Mouse (Mus musculus) limb, embryonic 11.5 days (tissue): ENCODE results near the gene Hoxd12. TPM values are rescaled to one million over a fixed set of nuclear protein-coding genes. Genes with fewer than 3 reads are reported as not detected.

Source experiments
- ATAC-seq: fragments of 200-750 bp; cut with Nextera tagmentation; 2 replicates; pipeline ENCODE4 v1.8.0; 2017; ENCODE audit warnings: low read depth; ENCODE audit not compliant: insufficient number of reproducible peaks, low FRiP score, low TSS enrichment
- DNase-seq: peaks from one replicate; pipeline ENCODE4 v3.0.0-alpha.2; 2015; ENCODE audit warnings: low spot score
- H3K27ac ChIP-seq: fragments of 300-500 bp; sonication (generic); replicated peaks from 2 replicates; pipeline ENCODE4 v1.5.1; 2014; ENCODE audit warnings: low read depth, mild to moderate bottlenecking, low read length
- H3K27me3 ChIP-seq: fragments of 300-500 bp; sonication (generic); 2 replicates; pipeline ENCODE4 v1.6.1; 2014; ENCODE audit warnings: mild to moderate bottlenecking, low read length, mixed read lengths; ENCODE audit not compliant: control insufficient read depth, insufficient read depth
- H3K36me3 ChIP-seq: fragments of 300-500 bp; sonication (generic); 2 replicates; pipeline ENCODE4 v1.6.1; 2014; ENCODE audit warnings: mild to moderate bottlenecking, low read length, moderate library complexity, mixed read lengths; ENCODE audit not compliant: control insufficient read depth, insufficient read depth
- H3K4me1 ChIP-seq: fragments of 300-500 bp; sonication (generic); 2 replicates; pipeline ENCODE4 v1.6.1; 2014; ENCODE audit warnings: low read length, mixed read lengths; ENCODE audit not compliant: control insufficient read depth, insufficient read depth
- H3K4me2 ChIP-seq: fragments of 300-500 bp; sonication (generic); 2 replicates; pipeline ENCODE4 v1.6.1; 2014; ENCODE audit warnings: low read depth, mild to moderate bottlenecking, moderate library complexity; ENCODE audit not compliant: severe bottlenecking
- H3K4me3 ChIP-seq: fragments of 300-500 bp; sonication (generic); 2 replicates; pipeline ENCODE4 v1.5.1; 2014; ENCODE audit warnings: low read depth, low read length
- H3K9ac ChIP-seq: fragments of 300-500 bp; sonication (generic); 2 replicates; pipeline ENCODE4 v1.6.1; 2014; ENCODE audit warnings: mild to moderate bottlenecking, low read length
- H3K9me3 ChIP-seq: fragments of 300-500 bp; sonication (generic); 2 replicates; pipeline ENCODE4 v1.6.1; 2016; ENCODE audit warnings: low read length; ENCODE audit not compliant: control insufficient read depth
- WGBS: fragments of 180-500 bp; shearing (Covaris S2); extraction: QIAGEN DNeasy Blood & Tissue Kit; methylation state at CpG from one replicate; pipeline ENCODE4 v1.1.7; 2014; 5-methylcytosine and 5-hydroxymethylcytosine counted together
- polyA plus RNA-seq: library from polyadenylated mRNA; unstranded; fragments of >200 nt; fragmentation: Nextera tagmentation; extraction: Ambion mirVana; gene quantifications from 2 replicates; pipeline ENCODE4 v1.2.1, GENCODE M21; 2014

Hoxd12 gene
- polyA plus RNA-seq, 1 experiment from 2014 or later, result 80.7 TPM

DNA sequence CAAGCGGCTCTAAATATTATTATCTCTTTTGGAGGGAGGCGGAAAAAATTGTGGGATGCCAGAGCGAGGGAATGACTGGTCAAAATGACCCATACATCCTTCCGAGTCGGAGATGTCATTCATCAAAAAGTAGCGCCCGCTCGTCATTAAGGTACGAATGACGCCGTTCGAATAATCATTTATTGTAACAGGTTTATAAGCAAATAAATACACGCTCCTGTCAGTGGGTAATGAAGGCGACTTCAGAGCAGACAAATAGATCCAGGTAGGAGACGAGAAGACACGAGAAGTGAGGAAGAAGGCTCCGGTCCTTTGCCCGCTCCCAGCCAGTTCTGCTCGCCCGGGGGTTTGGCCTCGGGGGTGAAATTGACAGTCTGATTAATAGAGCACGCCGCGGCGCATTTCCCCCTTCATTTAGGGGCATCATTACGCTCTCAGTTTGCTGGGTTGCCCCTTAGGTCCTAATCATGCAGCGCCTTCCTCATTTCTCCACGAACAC, 15.3 kb upstream of the Hoxd12 start, which contains the start of gene Evx2:
TSS of gene Evx2 (minus strand) at position 51 of the 499 bp plus-strand sequence.
- H3K4me2 ChIP-seq, result peak within 1 kb of the TSS; percentile 34
- H3K4me3 ChIP-seq, result peak within 1 kb of the TSS; percentile 38
- H3K4me1 ChIP-seq, result peaks cover 13% of the 10 kb centered on the region
- H3K9me3 ChIP-seq, result no peaks in the 10 kb centered on the region
- no peaks in the 10 kb centered on the region for H3K36me3 ChIP-seq
- peak within 1 kb of the TSS; percentile 68 for H3K27ac ChIP-seq
- under 1% methylated on average over 28 of the region's 28 CpGs for WGBS
- DNase-seq (peak; percentile 73), ATAC-seq (no peak)
- H3K27me3 ChIP-seq, result peaks cover 65% of the 10 kb centered on the region
- H3K9ac ChIP-seq, result peak within 1 kb of the TSS; percentile 81

DNA sequence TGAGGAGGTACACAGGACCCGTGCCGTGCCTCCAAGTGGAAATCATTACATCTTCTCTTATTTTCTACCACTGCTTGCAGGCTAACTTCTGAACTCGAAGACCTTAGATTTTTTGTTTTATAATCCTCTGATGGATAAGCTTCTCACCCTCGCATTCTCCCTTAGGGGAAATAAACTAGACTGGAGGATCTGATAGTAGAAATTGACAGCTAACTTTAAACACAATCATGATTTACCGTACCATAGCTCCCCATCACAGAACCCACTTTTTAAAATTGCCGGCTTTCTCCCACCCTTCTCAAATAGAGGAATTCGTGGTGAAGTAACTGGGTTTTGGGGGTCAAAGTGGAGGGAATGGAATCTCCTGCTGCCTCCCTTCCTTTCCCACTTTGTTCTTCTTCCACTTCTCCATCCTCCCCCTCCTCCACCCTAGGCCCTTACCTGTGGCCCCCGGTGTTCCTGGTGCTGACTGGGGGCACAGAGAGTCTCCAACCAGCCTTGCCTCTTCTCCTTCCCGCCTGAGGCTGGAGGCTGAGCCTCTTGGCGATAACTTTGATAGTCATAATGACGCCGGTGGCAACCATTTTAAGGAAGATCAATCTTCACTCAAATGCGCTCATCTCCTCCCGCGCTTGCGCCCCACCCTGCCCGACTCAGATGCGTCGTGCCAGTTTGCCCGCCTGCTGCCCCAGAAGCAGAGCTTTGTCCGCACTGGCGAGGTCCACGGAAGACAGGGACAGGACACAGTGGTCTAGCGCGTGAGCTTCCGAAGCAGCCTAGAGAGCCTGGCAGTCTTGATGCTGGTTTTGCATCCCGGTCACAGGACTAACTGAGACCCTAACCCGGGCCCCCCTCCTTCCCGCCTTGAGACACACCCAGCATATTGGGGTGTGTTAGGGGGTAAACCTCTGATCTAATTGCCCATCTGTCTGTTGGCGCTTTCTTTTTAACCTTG, 14.1 kb upstream of the Hoxd12 start:
- no peaks in the 10 kb centered on the region for H3K36me3 ChIP-seq
- peaks cover 61% of the 10 kb centered on the region for H3K27me3 ChIP-seq
- peak; percentile 60 for DNase-seq
- peak overlapping the region; percentile 40; the same call in 1 of the 2 replicates for H3K27ac ChIP-seq
- H3K9me3 ChIP-seq, result no peaks in the 10 kb centered on the region
- peak overlapping the region; percentile 34 for H3K4me2 ChIP-seq
- H3K4me1 ChIP-seq, result peaks cover 12% of the 10 kb centered on the region
- WGBS, result 1% methylated on average over 30 of the region's 30 CpGs
- ATAC-seq, result no peak
- peak overlapping the region; percentile 54 for H3K9ac ChIP-seq
- H3K4me3 ChIP-seq, result peak overlapping the region; percentile 38

DNA sequence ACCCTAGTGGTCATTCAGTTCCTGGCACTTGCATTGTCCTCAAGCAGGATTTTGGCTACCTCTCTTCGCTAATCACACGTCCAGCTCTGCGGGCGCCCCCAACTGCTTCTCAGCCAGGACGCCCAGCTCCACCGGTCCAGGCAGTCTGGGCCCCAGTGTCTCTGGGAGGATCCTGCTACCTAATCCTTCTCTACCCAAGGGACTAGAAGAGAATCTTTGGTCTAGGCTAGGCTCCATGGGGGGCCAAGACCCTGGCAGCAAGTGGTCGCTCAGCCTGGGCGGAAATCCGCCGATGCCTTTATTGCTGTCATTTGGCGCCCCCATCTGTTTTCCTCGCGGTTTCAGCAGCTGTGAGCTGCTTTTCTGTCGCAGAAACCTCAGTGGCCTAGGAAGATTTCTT, 13.1 kb upstream of the Hoxd12 start:
- Histone ChIP-seq H3K4me2 (peak overlapping the region; percentile 23), H3K4me3 (0 out of 2 replicates have a peak overlapping the region, but pooled peaks have one; percentile 14), H3K9me3 (no peaks in the 10 kb centered on the region), H3K27me3 (peaks cover 59% of the 10 kb centered on the region), H3K36me3 (no peaks in the 10 kb centered on the region), H3K4me1 (peaks cover 6% of the 10 kb centered on the region; the same call in 1 of the 2 replicates), H3K27ac (no peak overlapping the region), H3K9ac (no peak overlapping the region; the same call in 1 of the 2 replicates)
- under 1% methylated on average over 14 of the region's 14 CpGs for WGBS
- DNase-seq (peak; percentile 89), ATAC-seq (peak; percentile 66)

DNA sequence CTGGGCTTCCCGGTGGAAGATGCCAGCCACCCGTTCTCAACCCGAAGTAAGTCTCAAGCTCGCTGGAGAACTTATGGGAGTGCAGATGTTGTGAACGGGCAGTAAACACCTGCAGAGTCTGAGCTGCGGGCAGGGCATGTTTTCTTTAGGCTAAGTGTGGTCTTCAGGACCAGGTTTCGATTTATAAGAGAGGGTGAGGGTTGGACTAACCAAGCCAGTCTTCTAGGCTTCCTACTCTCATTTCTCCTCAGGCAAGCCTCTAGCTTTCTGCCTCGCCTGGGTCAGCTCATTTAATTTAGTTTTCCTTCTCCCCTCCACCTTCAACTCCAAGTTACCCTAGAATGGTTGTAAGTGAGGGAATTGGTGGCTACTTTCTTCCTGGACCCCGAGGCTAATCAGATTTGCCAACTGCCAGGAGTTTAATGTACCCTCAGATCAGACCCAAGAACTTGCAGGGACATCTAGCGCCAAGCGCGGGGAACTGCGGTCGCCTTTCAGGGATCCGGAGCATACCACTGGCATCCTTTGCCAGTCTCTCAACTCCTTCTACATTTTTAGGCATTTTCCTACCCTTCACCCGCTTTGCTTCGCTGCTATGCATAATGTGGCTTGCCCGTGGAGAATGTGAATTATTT, 11.4 kb upstream of the Hoxd12 start:
- Histone ChIP-seq H3K27ac (no peak overlapping the region), H3K9ac (no peak overlapping the region; the same call in 1 of the 2 replicates), H3K4me3 (no peak overlapping the region), H3K27me3 (peaks cover 56% of the 10 kb centered on the region), H3K36me3 (no peaks in the 10 kb centered on the region), H3K4me1 (0 out of 2 replicates have a peak, but pooled peaks cover 6% of the 10 kb centered on the region), H3K4me2 (peak overlapping the region; percentile 27; the same call in 1 of the 2 replicates), H3K9me3 (no peaks in the 10 kb centered on the region)
- WGBS, result 4% methylated on average over 18 of the region's 18 CpGs
- ATAC-seq, result no peak
- peak; percentile 86 for DNase-seq

DNA sequence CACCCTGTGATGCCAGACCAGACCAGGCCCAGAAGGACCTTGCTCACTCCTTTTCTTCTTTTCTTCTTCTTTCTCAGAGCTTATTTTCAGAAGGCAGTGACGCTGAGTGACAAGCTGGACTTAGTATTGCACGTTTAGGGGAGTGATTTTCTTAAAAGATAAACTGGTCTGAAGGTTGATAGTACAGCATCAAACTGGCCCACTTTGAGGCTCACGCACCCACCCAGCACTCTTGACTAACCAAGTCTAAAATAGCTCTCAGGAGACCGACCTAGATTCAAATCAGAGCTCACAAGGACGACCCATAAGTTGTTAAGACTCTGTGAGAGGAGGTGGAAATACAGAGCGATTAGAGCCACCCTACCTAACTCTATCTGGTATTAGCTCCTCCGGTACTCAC, 8.4 kb upstream of the Hoxd12 start:
- H3K4me1 ChIP-seq, result 0 out of 2 replicates have a peak, but pooled peaks cover 3% of the 10 kb centered on the region
- H3K27me3 ChIP-seq, result peaks cover 56% of the 10 kb centered on the region
- H3K27ac ChIP-seq, result no peak overlapping the region
- ATAC-seq, result no peak
- 2% methylated on average over 7 of the region's 7 CpGs for WGBS
- peak; percentile 38 for DNase-seq
- peak overlapping the region; percentile 10; the same call in 1 of the 2 replicates for H3K4me3 ChIP-seq
- no peaks in the 10 kb centered on the region for H3K9me3 ChIP-seq
- peak overlapping the region; percentile 18 for H3K4me2 ChIP-seq
- peak overlapping the region; percentile 41 for H3K9ac ChIP-seq
- no peaks in the 10 kb centered on the region for H3K36me3 ChIP-seq

DNA sequence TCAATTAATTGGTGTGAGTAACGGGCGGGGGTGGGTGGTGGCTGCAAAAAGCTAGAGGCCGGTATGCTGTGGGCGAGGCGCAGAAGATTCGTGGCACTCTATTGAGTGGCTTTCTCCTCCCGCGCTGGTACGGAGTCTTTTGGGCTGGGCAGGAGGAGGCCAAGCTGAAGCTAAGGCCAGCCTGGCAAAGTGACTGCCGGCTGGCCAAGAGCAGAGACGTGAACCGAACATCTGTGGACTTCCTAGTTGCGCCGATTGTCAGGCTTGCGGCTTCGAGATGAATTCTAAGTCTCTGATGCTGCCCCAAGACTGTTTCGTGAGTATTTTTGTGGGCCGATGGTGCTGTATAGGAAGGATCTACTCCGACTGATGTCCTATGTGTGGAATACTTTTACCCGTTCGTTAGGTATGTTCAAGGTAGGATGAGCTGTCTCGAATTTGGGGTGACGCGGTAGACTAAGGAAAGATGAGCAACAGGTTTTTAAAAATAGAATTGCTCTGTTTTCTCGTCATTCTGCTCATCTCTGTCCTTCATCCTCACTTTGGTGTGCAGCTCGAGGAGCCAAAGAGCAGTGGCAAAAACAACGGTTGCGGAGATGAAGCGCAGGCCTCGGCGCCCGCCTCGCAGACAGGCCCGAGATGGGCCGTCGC, 7.5 kb upstream of the Hoxd12 start:
- Histone ChIP-seq H3K27ac (peak overlapping the region; percentile 1; the same call in 1 of the 2 replicates), H3K9ac (peak overlapping the region; percentile 90), H3K4me3 (peak overlapping the region; percentile 63), H3K27me3 (peaks cover 54% of the 10 kb centered on the region), H3K4me2 (peak overlapping the region; percentile 88), H3K9me3 (no peaks in the 10 kb centered on the region), H3K36me3 (no peaks in the 10 kb centered on the region), H3K4me1 (peaks cover 7% of the 10 kb centered on the region; the same call in 1 of the 2 replicates)
- DNase-seq (peak; percentile 66), ATAC-seq (no peak)
- WGBS, result under 1% methylated on average over 36 of the region's 36 CpGs

DNA sequence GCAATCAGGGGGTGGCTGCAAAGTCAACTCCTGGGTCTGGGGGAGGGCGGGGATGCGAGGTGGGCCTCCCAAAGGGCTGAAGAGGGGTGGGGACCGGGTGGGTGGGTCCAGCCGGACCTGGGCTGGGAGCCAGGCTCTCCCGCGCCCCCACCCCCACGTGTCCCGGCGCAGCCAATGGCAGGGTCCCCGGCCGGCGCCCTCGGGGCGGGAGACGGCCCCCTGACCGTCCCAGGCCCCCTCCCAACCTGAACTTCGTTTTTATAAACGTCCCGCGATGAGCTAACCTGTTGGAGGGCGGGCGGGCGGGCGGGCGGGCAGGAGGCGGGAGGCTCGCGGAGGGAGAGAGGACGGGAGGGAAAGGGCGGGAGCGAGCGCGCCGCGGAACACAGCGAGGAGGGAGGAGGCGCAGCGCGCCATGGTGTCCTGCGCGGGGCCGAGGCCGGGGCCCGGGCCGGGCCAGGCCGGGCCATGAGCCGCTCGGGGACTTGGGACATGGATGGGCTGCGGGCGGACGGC, 6.9 kb upstream of the Hoxd12 start, which contains the start of gene Hoxd13:
TSS of gene Hoxd13 (plus strand) at position 469 of the 516 bp plus-strand sequence.
- ATAC-seq, result peak; percentile 78
- Histone ChIP-seq H3K36me3 (no peaks in the 10 kb centered on the region), H3K9ac (peak within 1 kb of the TSS; percentile 90), H3K4me2 (peak within 1 kb of the TSS; percentile 88), H3K27me3 (peaks cover 51% of the 10 kb centered on the region), H3K9me3 (no peaks in the 10 kb centered on the region), H3K4me3 (peak within 1 kb of the TSS; percentile 63), H3K4me1 (peaks cover 7% of the 10 kb centered on the region; the same call in 1 of the 2 replicates), H3K27ac (peak within 1 kb of the TSS; percentile 84)
- WGBS, result under 1% methylated on average over 35 of the region's 51 CpGs
- DNase-seq, result peak; percentile 80
